Mouse (Mus musculus): Measurements from ENCODE around the gene Cluap1.
"Not testable (repeated sequence)": the region's sequence is repeated elsewhere in the genome, so short reads cannot be mapped to it uniquely, and the experiment has no call there.

Gene Cluap1

DNA sequence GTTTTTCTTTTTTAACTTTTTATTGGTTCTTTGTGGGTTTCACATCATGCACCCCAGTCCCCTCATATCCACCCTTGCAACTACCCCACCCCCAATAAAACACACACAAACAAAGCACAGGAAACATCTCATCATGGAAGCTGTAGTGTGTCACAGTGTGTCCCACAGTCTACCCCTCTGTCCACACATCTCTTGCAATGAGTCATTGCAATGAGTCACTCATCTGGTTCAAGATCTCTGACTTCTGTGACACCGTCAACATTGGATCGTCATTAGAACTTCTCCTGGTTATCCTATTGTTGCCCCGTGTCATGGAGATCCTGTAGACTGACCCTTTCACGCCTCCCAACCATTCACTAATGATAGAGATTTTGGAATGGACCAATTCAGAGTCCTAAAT, 26.1 kb downstream of the Cluap1 start:
- no peak for DNase-seq (ENCODE audit: inconsistent ontology term)

DNA sequence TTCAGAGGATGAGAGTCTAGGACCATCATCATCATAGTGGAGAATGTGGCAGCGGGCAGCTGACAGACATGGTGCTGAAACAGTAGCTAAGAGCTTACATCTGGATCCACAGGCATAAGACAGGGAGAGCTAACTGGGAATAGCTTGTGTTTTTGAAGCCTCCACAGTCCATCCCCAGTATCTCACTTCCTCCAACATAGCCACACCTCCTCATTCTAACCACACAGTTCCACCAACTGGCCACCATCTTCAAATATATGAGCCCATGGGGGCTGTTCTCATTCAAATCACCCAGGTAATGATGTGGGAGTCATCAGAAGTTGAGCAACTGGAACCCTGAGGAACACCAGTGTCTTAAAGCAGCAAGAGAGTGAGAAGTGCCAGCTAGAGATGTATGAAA, 42.5 kb downstream of the Cluap1 start:
- DNase-seq (ENCODE audit: inconsistent ontology term): no peak

DNA sequence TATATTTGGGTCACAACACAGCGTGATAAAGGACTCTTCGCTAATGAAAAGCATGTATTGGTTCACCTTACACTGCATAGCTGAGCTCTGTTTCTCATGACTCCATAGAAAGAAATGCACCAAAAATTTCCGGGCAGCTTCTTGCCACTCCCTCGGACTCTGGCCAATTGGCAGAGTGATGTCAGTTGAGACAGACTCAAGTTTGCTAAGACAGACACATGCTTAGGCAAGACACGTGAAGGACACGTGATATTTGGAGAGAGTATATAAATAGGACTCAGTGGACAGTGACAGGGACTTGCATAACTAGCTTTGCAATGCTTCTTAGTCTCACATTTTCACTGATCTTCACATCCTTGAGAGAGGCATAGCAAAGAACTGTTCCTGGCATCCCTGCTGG, 47.8 kb downstream of the Cluap1 start:
- peak; percentile 81 for DNase-seq (ENCODE audit: inconsistent ontology term)

DNA sequence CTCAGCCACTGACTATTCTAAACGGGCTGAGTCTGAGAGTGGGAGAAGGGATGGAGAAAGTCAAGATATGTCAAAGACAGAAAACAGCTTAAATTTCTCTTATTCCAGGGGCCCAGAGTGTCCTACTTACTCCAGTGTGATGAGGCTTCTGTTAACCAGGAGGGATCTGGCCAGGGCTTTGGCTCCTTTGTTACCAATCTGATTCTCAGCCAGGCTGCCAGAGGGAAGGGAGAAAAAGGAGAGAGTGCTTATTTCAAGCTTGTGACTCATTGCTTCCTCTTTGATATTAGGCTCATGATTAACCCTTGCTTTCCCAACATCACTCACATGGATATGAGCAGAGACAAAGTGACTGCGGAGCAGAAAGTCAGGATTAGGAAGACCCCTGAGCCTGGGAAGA, 50.7 kb downstream of the Cluap1 start:
- peak; percentile 76 for DNase-seq (ENCODE audit: inconsistent ontology term)

DNA sequence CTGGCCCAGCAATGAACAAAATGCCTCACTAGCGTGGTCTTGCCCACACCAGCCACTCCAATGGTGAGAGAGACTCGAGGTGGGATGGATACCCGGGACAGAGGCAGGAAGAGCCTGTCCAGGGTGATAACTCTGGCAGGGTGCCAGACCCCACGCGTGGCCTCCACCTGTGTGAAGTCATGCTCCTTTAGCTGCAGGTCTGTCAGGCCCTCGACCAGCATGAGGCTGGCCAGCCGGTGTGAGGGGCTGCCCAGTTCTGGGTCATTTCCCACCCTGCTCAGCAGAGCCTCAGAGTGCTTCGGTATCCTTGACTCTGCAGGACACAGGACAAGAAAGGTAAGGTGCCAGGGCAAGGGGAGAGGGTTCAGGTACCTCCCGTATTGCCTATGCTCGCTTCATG, 56.4 kb downstream of the Cluap1 start:
- no peak for DNase-seq (ENCODE audit: inconsistent ontology term)

DNA sequence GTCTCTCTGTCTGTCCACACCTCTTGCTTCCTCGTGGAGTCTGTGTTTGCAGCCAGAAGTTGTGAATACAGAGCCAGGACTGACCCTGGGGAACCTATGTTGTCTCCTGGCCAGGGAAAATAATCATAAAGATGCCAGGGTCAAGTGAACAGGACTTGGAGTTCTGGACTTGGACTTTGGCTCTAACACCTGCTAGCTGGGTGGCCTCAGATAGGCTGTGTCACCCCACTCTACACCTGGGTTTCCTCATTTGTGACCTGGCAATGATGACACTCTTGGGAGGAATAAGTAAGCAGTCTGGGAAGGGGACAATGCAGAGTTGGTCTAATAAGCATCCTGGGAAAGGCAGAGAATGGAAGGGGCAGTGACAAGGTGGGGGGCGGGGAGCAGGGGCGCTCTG, 56.9 kb downstream of the Cluap1 start:
- no peak for DNase-seq (ENCODE audit: inconsistent ontology term)

DNA sequence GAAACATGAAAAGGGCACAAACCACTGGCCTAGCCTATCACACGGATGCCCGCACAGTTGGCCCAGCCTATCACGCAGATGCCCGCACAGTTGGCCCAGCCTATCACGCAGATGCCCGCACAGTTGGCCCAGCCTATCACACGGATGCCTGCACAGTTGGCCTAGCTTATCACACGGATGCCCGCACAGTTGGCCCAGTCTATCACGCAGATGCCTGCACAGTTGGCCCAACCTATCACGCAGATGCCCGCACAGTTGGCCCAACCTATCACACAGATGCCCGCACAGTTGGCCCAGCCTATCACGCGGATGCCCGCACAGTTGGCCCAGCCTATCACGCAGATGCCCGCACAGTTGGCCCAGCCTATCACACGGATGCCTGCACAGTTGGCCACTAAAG, 65.9 kb downstream of the Cluap1 start:
- not testable (repeated sequence) for DNase-seq (ENCODE audit: inconsistent ontology term)

DNA sequence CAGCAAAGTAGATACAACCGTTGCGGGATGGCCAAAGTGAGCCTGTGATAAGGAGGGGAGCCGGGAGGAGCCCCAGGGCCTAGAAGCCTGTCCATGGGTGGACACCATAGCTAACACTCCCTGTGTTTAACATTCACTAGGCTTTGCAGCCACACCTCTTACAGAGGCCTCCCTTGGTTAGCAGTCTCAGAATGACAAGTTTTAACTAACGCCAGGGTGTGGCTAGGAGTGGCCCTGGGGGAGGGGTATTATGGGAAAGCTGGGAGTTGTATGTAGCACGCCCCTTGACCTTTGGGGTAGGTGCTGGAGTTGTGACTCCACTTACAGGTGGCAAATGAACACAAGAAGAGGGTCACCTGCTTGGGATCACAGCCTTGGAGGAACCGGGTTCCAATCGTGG, 67.1 kb downstream of the Cluap1 start:
- no peak for DNase-seq (ENCODE audit: inconsistent ontology term)

DNA sequence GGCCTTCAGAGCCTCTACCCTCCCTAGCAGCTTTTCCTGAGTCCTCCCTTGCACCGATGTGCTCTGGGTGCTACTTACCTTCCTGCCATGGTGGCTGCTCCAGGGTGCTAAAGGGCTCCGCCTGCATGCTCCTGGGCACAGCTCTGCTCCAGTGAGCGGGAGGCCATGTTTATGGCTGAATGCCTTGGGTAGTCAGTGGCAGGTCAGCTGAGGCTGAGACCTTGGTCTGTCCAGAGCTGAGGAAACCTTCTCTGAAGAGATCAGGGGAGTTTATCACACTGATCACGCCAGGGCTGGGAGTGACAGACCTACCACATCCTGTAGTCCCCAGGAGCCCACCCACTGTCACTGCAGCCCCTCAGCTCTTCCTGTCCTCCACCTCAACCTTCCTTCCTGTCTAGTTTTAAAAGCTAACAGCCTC, 67.7 kb downstream of the Cluap1 start, which contains the start of gene Nlrc3:
Gene Nlrc3 (minus strand): TSS at position 382 of the 421 bp plus-strand sequence.
- no peak for DNase-seq (ENCODE audit: inconsistent ontology term)

DNA sequence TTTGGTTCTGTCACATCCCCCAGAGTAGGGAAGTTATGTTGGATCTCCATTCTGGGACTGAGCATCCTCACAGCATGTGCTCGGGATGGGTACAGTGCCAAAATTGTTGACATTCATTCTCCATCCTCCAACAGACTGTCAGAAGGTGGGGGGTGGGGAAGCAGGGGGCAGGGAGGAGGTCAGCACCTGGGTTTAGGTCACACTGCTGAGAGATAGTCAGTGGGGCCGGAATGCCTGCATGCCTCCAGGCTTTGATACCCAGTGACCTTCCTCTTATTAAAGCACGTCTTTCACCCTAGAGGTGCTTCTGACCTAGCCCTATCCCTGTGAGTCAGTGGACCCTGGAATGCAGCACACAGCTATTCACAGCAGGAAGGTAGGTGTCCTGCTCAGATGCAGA, 68.1 kb downstream of the Cluap1 start:
- DNase-seq (ENCODE audit: inconsistent ontology term): peak; percentile 72

DNA sequence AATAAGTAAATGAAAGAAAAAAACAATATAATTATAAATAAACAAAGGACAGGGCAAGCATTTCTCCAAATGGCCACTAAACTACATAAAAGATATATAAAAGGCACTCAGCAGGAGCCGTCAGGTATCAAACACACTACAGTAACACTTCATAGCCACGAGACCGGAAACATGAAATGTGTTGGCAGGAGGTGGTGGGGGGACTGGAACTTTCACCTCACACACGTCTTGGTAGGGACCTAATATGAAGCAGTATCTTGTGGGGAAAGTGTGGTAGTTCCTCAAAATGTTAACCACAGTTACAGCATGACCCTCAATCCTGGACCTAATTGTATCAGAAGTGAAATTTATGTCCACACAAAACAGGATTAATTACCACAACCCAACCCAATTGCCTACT, 73.6 kb downstream of the Cluap1 start:
- no peak for DNase-seq (ENCODE audit: inconsistent ontology term)

DNA sequence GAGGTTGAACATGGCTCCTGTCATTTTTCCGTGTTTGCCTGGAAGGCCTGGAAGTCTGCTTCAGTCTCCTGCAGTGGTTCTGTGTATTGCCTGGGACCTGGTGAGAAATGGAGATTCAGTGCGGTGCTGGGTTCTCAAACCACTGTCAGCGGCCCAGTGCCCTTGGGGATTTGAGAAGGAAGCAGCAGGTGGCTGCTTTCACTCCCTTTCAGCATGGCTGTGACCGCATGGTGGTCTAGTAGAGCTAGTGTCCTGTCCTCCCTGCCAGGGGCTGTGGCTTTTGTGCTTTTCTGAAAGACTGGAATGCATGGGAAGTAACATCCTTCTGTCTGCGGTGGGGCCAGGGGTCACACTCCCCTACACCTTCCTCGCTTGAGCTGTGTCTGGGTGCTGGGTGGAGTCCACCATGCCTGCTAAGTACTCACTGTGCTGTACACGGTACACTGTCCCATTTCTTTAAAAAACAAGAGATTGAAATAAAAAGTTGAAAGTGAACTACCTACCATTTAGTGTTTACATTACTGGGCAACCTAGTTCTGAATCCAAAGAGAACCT, 74.6 kb downstream of the Cluap1 start:
- DNase-seq (ENCODE audit: inconsistent ontology term): no peak

DNA sequence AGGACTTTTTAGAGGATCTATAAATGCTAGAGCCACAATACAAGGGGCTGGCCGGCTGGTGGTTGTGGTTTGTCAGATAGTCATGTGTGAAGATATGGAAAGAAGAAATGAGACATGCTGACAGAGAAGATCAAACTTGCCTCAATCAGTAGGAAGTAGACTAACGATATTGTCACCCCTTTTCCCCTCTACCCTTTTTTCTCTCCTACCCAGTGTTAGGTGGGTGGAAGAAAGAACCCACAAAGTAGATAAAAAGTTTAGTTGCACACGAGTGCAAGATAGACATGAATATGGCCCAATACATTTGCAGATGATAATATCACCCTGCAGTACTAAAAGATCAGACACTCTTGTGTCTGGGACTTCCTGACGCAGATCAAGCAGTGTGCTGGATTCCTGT, 79.8 kb downstream of the Cluap1 start:
- DNase-seq (ENCODE audit: inconsistent ontology term): no peak
